Mouse (Mus musculus) embryonic fibroblast, embryonic 13.5 days (primary cell): ENCODE results near the gene Cd27. TPM values are rescaled to one million over a fixed set of nuclear protein-coding genes. Genes with fewer than 3 reads are reported as not detected.
"Not testable (repeated sequence)": the region's sequence is repeated elsewhere in the genome, so short reads cannot be mapped to it uniquely, and the experiment has no call there.

Source experiments
- H3K27ac ChIP-seq: 2 replicates; pipeline ENCODE4 v1.5.1; 2012; ENCODE audit warnings: low read length, control low read depth, inconsistent platforms; ENCODE audit not compliant: insufficient read depth
- H3K4me1 ChIP-seq: 2 replicates; pipeline ENCODE4 v1.6.1; 2011; ENCODE audit warnings: low read length; ENCODE audit not compliant: control insufficient read depth, insufficient read depth
- H3K4me3 ChIP-seq: 2 replicates; pipeline ENCODE4 v1.5.1; 2011; ENCODE audit warnings: mild to moderate bottlenecking, control low read depth, low read length; ENCODE audit not compliant: insufficient read depth
- CTCF ChIP-seq: IDR thresholded peaks from 2 replicates; pipeline ENCODE4 v1.5.1; 2011; ENCODE audit warnings: mild to moderate bottlenecking, control low read depth, low read length, moderate library complexity, borderline replicate concordance; ENCODE audit not compliant: insufficient read depth
- POLR2A ChIP-seq: IDR thresholded peaks from 2 replicates; pipeline ENCODE4 v1.6.1; 2011; ENCODE audit warnings: low read depth, mild to moderate bottlenecking, control low read depth, low read length, moderate library complexity
- polyA plus RNA-seq: library from polyadenylated mRNA; stranded (reverse); fragments of >200 nt; gene quantifications from 2 replicates; pipeline ENCODE4 v1.2.4, GENCODE M21; 2011; ENCODE audit warnings: low read depth; ENCODE audit not compliant: missing spikeins, insufficient read length

The Cd27 gene
- not detected in 2 replicates for polyA plus RNA-seq

- Histone ChIP-seq H3K4me1 (no peaks in the 10 kb centered on the region), H3K27ac (no peak within 1 kb of the TSS), H3K4me3 (no peak within 1 kb of the TSS)
- no peak for TF ChIP-seq CTCF
- no peak for TF ChIP-seq POLR2A
These were observed at the start of gene Cd27 for GRCm38 (mm10) chr6:125236782-125237181. Cd27 (minus strand) TSS chr6:125237010.

DNA sequence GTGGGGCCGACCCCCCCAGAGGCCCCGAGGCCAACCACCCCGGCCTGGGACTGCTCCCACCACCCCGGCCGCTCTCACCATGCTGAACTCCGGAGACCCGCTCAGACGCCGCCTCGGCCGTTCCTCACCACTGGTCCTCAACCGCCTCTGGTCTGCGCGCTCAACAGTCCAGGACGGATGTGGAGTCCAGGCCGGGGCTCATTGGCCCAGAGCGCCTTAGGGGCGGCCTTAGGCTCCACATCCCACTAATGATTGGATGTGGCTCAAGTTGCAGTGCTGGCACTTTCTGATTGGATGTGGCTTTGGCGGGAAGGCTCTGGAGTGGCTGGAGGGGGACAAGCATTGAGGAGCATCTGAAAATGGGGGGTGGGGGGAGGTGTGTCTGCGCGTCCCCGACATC is 49.1 kb upstream of the Cd27 start, which contains the start of gene Tuba3a:
TSS of gene Tuba3a (minus strand) at position 153 of the 400 bp plus-strand sequence.
- TF ChIP-seq POLR2A (no peak), CTCF (no peak)
- no peaks in the 10 kb centered on the region for H3K4me1 ChIP-seq
- no peak within 1 kb of the TSS for H3K27ac ChIP-seq
- H3K4me3 ChIP-seq, result no peak within 1 kb of the TSS

- TF ChIP-seq CTCF, result no peak
- no peaks in the 10 kb centered on the region for H3K4me1 ChIP-seq
- H3K4me3 ChIP-seq, result no peak overlapping the region
- no peak overlapping the region for H3K27ac ChIP-seq
These were observed 47.9 kb upstream of the Cd27 start for GRCm38 (mm10) chr6:125284751-125285150.

- Histone ChIP-seq H3K4me1 (no peaks in the 10 kb centered on the region), H3K4me3 (no peak overlapping the region), H3K27ac (no peak overlapping the region)
- no peak for TF ChIP-seq CTCF
- TF ChIP-seq POLR2A, result no peak
These were observed 47.4 kb upstream of the Cd27 start for GRCm38 (mm10) chr6:125284250-125284649.

DNA sequence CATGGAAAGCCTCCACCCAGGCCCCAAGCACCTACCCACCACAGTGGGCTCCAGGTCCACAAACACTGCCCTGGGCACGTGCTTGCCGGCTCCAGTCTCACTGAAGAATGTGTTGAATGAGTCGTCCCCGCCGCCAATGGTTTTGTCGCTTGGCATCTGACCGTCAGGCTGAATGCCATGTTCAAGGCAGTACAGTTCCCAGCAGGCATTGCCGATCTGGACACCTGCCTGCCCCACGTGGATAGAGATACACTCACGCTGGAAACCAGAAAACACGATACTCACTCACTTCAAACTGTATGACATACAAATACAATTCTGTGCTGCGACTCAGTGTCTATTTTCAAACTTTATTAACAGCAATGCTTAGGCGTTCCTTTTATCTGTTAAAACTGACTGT is 45.9 kb upstream of the Cd27 start:
- H3K27ac ChIP-seq, H3K4me3 ChIP-seq, H3K4me1 ChIP-seq: not testable (repeated sequence)

DNA sequence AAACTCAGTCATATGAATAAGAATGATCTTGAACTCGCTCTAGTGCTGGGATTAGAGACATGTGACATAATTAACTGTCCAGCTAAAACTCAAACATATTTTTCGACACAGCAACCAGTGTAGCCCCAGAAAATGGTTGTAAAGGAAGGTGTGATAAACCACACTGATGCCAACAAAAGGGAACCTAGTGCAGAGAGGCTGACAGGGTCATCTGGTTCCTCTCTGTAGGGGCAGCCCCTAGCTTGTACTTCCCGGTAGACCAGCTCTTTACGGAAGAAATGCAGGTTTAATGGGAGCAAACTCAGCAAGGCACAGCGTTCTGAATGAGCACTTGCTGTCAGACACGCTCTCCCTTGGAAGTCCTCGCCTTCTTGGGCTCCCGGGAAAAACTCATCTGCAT is 42.9 kb upstream of the Cd27 start:
- no peaks in the 10 kb centered on the region for H3K4me1 ChIP-seq
- no peak overlapping the region for H3K4me3 ChIP-seq
- no peak overlapping the region for H3K27ac ChIP-seq
- TF ChIP-seq CTCF, result no peak
- TF ChIP-seq POLR2A, result no peak

DNA sequence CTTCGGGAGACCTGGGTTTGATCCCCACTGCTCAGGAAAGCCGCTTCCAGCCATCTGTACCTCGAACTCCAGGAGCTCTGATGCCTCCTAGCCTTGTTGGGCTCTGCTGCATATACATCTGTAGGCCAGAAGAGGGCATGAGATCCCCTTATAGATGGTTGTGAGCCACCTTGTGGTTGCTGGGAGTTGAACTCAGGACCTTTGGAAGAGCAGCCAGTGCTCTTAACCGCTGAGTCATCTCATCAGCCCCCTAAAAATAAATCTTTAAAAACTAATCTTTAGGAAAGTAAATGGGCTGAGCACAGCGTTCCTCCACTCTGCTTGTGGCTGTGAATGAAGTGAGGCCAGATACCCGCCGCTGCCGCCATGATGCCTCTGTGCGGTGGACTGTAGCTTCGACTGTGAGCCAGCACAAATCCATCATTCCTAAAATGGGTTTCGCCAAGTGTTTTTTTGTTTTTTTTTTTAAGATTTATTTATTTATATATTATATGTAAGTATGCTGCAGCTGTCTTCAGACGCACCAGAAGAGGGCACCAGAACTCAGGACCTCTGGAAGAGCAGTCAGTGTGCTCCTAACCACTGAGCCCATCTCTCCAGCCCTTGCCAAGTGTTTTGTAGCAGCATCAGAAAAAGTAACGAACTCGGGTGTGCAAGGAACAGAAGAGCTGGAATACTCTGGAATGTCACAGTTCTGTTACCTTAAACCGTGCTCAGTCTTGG is 38.2 kb upstream of the Cd27 start:
- H3K4me1 ChIP-seq, result no peaks in the 10 kb centered on the region
- no peak overlapping the region for H3K4me3 ChIP-seq
- TF ChIP-seq CTCF (peak; percentile 36; the same call in 1 of the 2 replicates), POLR2A (no peak)
- no peak overlapping the region for H3K27ac ChIP-seq

DNA sequence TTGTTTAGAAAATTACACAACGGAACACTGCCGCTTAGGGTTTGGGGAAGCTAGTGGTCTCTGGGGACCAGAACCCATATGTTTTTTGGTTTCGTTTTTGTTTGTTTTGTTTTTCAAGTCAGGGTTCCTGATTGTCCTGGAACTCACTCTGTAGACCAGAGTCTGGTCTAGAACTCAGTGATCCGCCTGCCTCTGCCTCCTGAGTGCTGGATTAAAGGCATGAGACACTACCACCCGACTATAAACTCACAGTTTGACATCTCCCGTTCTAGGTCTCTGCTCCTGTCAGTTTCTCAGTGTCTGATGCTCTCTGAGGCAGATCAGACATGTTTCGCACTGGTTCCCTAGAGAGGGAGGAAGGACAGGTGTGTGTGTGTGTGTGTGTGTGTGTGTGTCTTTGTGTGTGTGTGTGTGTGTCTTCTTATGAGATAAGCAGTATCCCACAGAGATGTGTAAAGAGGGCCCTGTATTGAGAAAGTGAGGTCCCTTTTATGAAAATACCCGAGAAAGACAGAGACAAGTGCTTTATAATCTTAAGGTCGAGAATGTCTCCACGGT is 35.5 kb upstream of the Cd27 start:
- TF ChIP-seq CTCF (no peak), POLR2A (no peak)
- Histone ChIP-seq H3K4me3 (no peak overlapping the region), H3K4me1 (no peaks in the 10 kb centered on the region), H3K27ac (no peak overlapping the region)

- no peaks in the 10 kb centered on the region for H3K4me1 ChIP-seq
- H3K27ac ChIP-seq, result no peak overlapping the region
- TF ChIP-seq POLR2A, result no peak
- peak; percentile 83; the same call in 1 of the 2 replicates for TF ChIP-seq CTCF
- no peak overlapping the region for H3K4me3 ChIP-seq
These were observed 34.8 kb upstream of the Cd27 start for GRCm38 (mm10) chr6:125271455-125272227.

GRCm38 (mm10) chr6:125268799-125269198 is 32.0 kb upstream of the Cd27 start:
- no peak overlapping the region for H3K4me3 ChIP-seq
- TF ChIP-seq CTCF, result no peak
- no peak for TF ChIP-seq POLR2A
- no peak overlapping the region for H3K27ac ChIP-seq
- no peaks in the 10 kb centered on the region for H3K4me1 ChIP-seq
